Mouse (Mus musculus) kidney, adult 2 months (tissue): ENCODE results near the gene Nfyc.

ENCODE experiments used
- CTCF ChIP-seq: fragments of 200-500 bp; conservative IDR thresholded peaks from 2 replicates; pipeline ENCODE4 v1.5.1; 2011; ENCODE audit warnings: low read depth, mild to moderate bottlenecking, control low read depth, low read length, moderate library complexity, mixed read lengths; ENCODE audit not compliant: insufficient read depth, insufficient read length
- POLR2A ChIP-seq: fragments of 200-500 bp; IDR thresholded peaks from one replicate; pipeline ENCODE4 v1.6.1; 2011; ENCODE audit warnings: low read depth, low read length, control low read depth

DNA sequence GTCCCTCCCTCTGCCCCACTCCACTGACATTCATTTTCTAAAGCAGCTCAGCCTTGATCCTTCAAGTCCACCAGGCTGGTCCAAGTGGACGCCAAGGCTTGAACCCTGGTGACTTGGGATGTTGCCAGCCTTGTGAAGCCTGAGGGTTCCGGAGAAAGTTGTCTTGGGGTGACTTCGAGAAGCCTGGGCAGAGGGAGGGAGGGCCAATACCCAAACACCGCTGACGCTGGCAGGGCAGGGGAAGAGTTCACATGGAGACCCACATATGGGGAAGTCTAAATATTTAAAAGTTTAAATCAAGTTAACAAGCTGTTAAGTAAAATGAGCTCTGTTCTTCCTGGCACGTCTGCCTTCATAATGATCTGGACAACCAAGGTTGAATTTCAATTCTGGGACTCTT lies 98.6 kb downstream of the Nfyc start:
- TF ChIP-seq POLR2A (no peak), CTCF (no peak)
